Mouse (Mus musculus): ENCODE results near the gene Mypn.

DNA sequence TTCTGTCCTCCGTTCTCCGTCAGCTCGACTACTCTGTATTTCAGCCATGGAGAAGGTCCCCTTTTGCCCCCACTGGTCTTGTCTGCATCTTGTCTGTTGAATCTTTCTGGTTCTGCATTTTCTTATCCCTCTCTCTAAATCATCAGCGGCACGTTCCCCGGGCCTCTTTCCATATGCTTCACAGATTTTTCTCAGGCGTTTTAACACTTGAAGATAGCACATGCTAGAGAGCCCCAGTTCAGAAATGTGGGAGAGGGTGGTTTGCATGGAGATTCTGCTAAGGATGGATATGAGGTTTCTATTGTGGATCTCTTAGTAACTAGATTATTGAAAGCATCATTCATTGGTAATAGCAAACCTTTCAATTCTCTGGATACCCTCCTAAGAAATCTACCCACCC lies 26.5 kb upstream of the Mypn start:
- TF ChIP-seq CTCF (IDR thresholded peaks at IDR 0.05; ENCODE audit: low read depth), result no peak
- TF ChIP-seq EP300 (IDR thresholded peaks at IDR 0.05; ENCODE audit: low read depth), result no peak
